Mouse (Mus musculus): Measurements from ENCODE around the gene Thpo.

DNA sequence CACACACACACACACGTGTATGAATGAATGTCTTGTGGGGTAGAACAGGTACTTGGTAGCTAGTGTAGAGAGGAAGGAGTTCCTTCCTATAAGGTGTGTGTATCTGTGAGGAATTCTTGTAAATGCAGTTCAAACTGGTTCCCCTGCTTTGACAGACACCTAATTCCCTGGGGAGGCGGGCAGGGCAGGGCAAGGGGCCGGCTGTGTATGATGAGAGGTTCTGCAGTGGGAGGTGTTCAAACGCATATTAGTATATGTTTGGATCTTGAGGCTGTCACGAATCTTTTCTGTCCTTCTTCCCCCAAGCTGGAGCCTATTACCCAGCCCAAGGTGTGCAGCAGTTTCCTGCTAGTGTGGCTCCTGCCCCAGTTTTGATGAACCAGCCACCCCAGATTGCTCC lies 56.9 kb downstream of the Thpo start:
- TF ChIP-seq CTCF (IDR thresholded peaks at IDR 0.05; ENCODE audit: low read depth, low read length) (no peak), POLR2A (IDR thresholded peaks at IDR 0.05; ENCODE audit: extremely low read depth, insufficient read depth, low read length) (no peak)

Data from liver, adult 2 months (tissue).